Mouse (Mus musculus) C2C12 (cell line): ENCODE results near the gene Rbm8a.

Experiments
- CEBPB ChIP-seq: IDR thresholded peaks from one replicate; pipeline ENCODE4 v1.6.1; 2011; ENCODE audit warnings: low read depth, mild to moderate bottlenecking, control low read depth, moderate library complexity
- CTCF ChIP-seq: IDR thresholded peaks from one replicate; pipeline ENCODE4 v1.5.1; 2011; ENCODE audit not compliant: control insufficient read depth, insufficient read depth, insufficient read length
- MAX ChIP-seq: IDR thresholded peaks from one replicate; pipeline ENCODE4 v1.6.1; 2011; ENCODE audit warnings: mild to moderate bottlenecking, control low read depth
- MYOD1 ChIP-seq: IDR thresholded peaks from one replicate; pipeline ENCODE4 v1.6.1; 2011; ENCODE audit warnings: low read depth; ENCODE audit not compliant: control insufficient read depth, insufficient read length
- USF1 ChIP-seq: IDR thresholded peaks from one replicate; pipeline ENCODE4 v1.6.1; 2011; ENCODE audit warnings: low read depth, mild to moderate bottlenecking, control low read depth, moderate library complexity

DNA sequence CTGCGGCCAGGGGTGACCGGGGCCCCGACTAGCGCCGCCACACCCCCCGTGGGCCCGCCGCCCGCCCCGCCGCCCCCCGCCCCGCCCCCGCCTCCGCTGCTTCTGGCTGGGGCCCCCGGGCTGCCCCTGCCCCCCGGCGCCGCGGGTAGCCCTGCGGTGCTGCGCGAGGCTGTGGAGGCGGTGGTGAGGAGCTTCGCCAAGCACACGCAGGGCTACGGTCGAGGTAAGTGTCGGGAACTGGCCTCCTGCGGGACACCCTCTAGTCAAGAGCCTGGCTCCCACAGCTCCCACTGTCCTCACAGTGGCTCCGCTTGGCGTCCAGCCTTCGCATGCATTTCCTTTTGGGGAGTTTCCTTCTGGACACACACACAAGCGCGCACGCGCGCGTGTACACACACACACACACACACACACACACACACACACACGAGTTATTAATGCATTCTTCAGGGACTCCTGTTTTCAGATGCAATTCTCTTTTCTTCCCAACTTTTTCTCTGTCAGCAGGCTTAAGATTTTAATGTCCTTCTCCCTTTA lies 28.4 kb upstream of the Rbm8a start:
- TF ChIP-seq CTCF = no peak
- no peak for TF ChIP-seq MYOD1
- TF ChIP-seq MAX = no peak
- TF ChIP-seq USF1 = no peak
- TF ChIP-seq CEBPB = no peak
